Mouse (Mus musculus) urinary bladder, adult 18-20 months (tissue): ENCODE data around the gene Slc35g1.

ENCODE experiments used
- DNase-seq, 2 experiments: peaks; one replicate each; pipeline ENCODE4 v3.0.0; 2022; ENCODE audit warnings: low spot score in 2 of 2, mixed read lengths in 2 of 2

Slc35g1 gene

DNA sequence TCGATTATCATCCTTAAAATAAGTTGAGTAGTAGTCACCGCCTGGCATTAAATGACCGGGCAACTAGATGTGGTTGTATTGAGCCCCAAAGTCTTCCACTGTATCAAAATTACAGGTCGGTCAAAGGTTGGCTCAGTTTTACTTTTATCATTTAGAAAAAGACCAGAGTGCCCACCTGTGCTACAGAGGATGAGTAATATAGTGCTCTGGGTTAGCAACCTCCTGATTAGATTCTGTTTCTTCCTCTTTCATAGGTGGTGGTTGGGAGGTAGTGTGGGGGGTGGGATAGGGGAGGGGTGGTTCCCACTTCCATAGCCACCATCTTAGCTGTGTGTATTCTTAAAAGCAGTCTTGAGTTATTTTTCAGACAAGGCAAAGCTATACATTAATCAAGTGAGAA, 7.9 kb upstream of the Slc35g1 start:
- no peak for DNase-seq

DNA sequence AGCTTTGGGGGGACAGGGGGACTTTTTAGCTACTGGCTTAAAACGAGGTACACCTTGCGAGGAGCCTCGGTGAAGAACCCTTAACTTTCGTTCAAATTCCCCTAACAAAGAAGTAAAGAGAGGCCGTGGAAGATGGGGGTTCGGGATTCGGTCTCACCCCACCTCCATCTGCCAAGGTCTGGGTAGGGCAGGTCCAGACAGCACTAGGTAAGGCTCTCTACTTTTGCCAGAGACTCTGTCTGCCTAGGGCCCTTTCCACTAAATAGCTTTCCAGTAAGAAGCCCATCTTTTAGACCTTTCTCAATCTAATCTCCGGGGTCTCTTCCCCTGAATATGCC, 822 bp downstream of the Slc35g1 start:
- DNase-seq = no peak

DNA sequence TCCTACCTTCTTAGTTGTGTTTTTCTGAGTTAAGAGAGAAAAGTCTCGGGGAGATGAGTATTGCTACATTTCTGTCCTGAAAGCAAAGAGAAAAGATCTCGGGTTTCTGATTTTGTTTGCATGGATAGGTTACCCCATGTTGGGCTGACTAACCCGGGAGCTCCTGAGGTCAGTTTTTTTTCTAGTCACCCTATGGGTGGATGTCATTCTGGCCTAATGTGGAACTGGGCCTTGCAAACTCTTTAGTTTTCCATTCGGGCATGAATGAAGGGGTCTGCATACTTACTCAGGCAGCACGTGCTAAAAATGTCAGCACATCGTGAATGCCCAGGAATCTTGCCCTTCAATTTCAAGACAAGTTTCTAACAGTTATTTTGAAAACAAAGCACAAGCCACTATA, 1.2 kb downstream of the Slc35g1 start:
- no peak for DNase-seq

DNA sequence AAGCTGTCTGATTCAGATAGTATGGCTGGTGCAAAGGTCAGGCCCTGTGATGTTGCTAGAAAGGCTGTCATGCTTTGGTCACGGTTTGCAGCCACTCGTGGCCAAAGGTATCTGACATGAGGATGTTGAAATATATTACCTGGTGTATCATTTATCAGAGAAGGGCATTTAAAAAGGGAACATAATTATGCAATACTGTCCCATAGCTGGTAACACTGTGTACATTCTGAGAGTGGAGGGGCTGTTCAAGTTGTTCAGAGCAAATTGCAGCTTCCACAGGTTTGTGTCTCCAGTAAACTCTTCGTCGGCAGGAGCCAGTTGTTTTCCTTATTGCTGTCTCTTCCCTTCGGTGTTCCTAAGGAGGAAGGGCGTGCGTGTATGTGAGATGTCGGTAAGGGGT, 3.2 kb downstream of the Slc35g1 start:
- no peak for DNase-seq

DNA sequence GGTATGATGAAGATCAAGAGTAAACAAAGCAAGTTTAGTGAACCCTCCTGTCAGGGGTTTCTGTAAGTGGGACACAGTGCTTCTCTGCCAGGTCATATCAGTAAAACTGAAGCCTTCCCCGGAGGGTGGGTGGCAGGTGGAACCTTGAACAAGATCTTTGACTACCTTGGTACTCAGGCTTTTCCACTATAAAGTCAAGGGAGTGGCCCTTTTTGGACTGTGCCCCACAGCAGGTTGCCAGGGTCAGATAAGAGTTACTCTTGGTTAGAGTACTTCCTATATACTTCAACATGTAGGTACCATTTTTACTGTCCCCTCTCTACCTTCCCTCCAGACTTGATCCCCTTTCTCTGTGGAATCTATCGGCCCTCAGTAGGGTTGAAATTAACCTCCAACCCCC, 5.1 kb downstream of the Slc35g1 start:
- peak in 1 of 2 experiments; percentile 41 for DNase-seq

DNA sequence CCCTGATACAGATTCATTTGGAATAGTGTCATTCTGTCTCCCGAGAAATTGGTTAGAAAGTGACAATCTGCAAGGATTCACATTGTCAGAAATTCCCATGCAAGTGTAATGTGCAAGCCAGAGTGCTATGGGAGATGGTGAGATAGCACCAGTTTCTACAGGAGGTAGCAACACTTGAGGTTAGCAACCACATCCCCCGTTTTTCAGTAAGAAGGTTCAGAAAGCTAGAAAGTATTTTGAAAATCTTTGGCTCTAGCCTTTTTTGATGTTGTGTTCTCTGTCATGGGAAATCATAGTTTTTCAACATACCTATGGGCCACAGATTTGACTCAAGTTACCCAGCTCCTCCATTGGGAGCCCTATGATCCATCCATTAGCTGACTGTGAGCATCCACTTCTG, 5.6 kb downstream of the Slc35g1 start:
- no peak for DNase-seq

DNA sequence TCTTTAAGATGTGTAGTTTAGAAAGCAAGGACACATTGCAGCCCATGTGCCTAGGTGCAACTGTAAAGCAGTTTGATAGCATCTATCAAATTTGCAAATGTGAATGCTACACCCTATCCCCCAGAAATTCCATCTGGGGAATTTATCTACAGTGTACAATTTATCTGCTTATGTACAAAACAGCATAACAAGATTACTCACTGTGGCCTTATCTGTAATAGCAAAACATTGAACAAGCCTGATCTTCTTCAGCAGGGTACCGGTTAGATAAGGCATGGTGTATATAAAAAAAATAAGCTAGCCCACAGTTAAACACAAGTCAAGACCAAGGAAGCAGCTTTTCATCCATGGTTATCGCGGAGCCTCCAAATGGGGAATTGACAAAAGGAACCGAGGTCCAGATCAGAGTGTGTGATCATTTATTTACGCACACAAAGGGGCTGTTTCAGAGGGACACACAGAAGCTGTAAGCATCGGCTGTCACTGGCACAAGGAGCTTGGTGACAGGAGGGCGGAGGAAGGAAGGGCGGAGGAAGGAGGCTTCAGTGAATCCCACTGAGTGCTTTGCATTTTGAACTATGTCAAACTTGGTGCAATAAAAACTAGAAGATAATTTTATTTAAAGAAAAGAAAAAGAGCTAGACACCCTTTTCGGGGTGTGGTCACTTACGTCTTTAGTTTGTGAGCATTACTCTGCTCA, 14.7 kb downstream of the Slc35g1 start:
- DNase-seq = no peak

- DNase-seq = no peak
Observed at GRCm38 (mm10) chr19:38413861-38414260, 18.1 kb downstream of the Slc35g1 start.

DNA sequence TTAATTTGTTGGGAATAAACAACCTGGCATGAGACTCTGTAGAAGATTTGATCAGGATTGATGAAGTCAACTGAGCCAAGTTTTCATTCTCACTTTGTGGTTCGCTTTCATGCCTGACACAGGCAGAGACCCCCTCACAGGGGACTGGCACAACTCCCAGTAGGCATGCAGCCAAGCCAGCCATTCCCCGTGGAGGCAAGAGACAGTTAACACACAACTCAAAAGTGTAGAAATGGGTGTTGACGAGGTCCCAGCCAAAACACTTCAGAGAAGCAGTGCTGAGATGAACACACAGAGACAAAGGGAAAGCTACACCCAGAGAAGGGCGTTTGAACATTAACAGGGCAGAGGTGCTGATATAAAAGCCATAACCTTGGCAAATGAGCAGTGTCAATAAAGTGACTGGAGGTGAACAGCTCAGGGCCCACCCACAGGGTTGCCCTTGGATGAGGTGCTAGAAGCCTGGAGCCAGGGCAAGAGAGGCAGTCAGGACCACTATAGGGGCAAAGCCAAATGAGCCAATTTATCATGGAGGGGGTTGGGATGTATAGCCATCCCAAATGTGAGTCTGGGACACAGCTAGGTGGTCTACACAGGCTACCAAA, 23.1 kb downstream of the Slc35g1 start:
- no peak for DNase-seq

DNA sequence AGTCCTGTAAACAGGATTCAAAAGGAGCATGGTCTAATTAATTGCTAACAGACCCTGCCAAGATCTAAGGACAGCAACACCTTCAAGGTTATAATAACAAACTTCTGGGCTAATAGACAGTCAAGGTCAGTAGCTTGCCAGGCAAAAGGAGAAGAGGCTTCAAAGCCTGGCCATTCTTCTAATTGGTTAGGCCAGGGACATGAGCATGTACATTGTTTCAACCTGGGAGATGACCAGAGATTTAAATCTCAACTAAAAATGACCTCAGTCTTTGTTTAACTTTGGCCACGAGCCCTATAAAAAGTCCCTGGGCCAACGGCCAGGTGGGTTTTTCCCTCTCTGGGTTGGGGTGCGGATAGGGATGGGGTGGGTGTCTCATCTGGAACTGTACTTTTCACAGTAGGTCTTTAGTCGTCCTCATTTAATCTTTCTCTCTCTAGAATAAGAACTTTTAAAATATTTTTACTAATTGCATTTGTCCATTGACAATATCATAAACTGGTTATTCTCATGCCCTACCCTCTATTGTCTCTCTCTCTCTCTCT, 25.0 kb downstream of the Slc35g1 start:
- no peak for DNase-seq

DNA sequence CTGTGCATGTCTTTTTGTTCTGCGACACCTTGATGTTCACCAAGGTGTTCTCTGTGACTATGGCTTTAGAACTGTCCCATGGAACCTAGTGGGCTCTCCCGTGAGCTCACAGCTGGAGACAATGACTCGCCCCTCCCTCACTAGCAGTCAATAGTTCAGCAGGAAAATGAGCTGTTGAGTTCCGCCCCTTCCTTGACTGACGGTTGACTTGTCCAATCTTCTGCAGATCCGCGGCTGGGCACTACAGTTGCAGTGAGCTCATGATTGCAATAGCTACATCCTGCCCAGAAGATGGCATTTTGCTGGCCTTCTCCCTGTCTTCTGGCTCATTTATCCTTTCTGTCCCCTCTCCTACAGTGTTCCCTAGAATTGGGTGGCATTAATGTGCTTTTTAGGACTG, 25.7 kb downstream of the Slc35g1 start:
- DNase-seq = no peak

- no peak for DNase-seq
Observed at GRCm38 (mm10) chr19:38422926-38423325, 27.1 kb downstream of the Slc35g1 start.

GRCm38 (mm10) chr19:38423884-38424283, 28.1 kb downstream of the Slc35g1 start:
- no peak for DNase-seq

- no peak for DNase-seq
Observed at GRCm38 (mm10) chr19:38424581-38424980, 28.8 kb downstream of the Slc35g1 start.

GRCm38 (mm10) chr19:38429269-38429668, 33.5 kb downstream of the Slc35g1 start:
- no peak for DNase-seq

GRCm38 (mm10) chr19:38430475-38430874, 34.7 kb downstream of the Slc35g1 start:
- DNase-seq = no peak

DNA sequence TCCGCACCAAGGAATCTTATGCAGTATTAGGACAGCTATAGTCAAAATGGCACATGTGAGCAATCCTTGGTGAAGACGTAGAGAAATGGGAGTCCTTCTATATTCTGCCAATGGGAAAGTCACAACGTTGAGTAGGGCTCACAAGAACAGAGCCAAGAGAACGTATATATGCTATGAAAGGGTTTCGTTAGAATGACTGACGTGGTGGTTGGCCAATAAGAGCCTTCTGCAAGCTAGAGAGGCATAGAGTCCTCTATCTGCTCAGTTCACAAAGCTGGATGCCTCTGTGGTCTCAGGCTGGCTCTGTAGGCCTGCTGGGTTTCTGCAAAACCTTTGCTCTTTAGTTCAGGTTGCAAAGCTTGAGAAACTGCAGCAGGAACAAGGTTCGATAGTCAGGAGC, 35.5 kb downstream of the Slc35g1 start:
- DNase-seq = no peak

GRCm38 (mm10) chr19:38432021-38432420, 36.2 kb downstream of the Slc35g1 start:
- no peak for DNase-seq

GRCm38 (mm10) chr19:38433381-38433780, 37.6 kb downstream of the Slc35g1 start:
- no peak for DNase-seq

DNA sequence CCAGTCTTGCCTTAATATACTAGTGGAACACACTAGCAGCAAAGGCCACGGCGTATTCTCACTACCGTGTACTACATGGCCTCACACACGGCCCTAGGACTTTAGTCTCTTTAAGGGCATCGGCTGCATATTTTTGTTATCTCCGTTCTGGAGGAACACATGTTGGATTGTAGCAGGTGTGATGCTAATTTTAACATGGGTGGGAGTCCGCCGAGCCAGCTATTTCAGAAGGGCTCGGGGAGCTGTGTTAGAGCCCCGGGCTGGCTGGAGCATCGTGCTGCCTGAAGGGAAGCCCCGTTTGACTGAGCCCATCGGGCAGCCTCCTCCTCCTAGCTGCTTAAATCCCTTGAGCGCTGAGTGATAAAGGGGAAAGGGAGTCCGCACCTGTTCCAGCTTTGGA, 39.4 kb downstream of the Slc35g1 start:
- DNase-seq = no peak

DNA sequence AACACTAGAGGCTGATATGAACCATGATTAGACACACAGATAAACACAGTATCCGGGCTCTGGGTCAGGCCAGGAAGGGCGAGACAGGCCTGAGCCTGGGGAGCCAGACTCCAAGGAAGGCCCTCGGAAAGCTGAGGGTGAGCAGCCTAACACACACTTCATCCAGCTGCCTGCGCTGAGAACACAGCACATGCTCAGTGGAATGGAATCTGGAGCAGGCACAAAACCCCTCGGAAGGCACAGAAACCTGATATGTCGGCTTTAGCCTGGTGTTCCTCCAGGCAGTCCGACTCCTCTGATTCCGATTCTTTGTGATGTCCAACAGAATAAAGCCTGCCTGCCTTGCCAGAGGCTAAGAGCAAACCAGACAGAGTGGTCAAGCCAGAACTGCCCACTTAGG, 46.1 kb downstream of the Slc35g1 start:
- DNase-seq = no peak

GRCm38 (mm10) chr19:38445758-38446157, 50.0 kb downstream of the Slc35g1 start:
- DNase-seq = no peak
